Mouse (Mus musculus) lung, postnatal 4 days (tissue): ENCODE data around the gene Strn.

Experiments used
- DNase-seq, 2 experiments: peaks; one replicate each; pipeline ENCODE4 v3.0.0; 2021

The Strn gene

GRCm38 (mm10) chr17:78611117-78611516, 125.9 kb downstream of the Strn start:
- peak in 1 of 2 experiments; percentile 17 for DNase-seq

- DNase-seq = no peak
Observed at GRCm38 (mm10) chr17:78609191-78609855, 127.7 kb downstream of the Strn start.

- no peak for DNase-seq
Observed at GRCm38 (mm10) chr17:78608716-78609115, 128.3 kb downstream of the Strn start.

- no peak for DNase-seq
Observed at GRCm38 (mm10) chr17:78608135-78608670, 128.8 kb downstream of the Strn start.

GRCm38 (mm10) chr17:78604431-78604830, 132.6 kb downstream of the Strn start:
- peak; percentile 48 to 69 for DNase-seq

GRCm38 (mm10) chr17:78603872-78604271, 133.1 kb downstream of the Strn start:
- peak in 1 of 2 experiments; percentile 80 for DNase-seq

- DNase-seq = no peak
Observed at GRCm38 (mm10) chr17:78602316-78602715, 134.7 kb downstream of the Strn start.

GRCm38 (mm10) chr17:78601601-78602000, 135.4 kb downstream of the Strn start:
- DNase-seq = no peak

GRCm38 (mm10) chr17:78601042-78601441, 136.0 kb downstream of the Strn start:
- no peak for DNase-seq
